Mouse (Mus musculus) thymus, postnatal 25 days (tissue): ENCODE results near the gene Rpa2.
A peak's percentile ranks its signal among the peaks of the same experiment; 100 is the strongest.
"Not testable (repeated sequence)": the region's sequence is repeated elsewhere in the genome, so short reads cannot be mapped to it uniquely, and the experiment has no call there.

Experiments used
- DNase-seq: peaks from one replicate; pipeline ENCODE4 v3.0.0; 2022

The Rpa2 gene

DNA sequence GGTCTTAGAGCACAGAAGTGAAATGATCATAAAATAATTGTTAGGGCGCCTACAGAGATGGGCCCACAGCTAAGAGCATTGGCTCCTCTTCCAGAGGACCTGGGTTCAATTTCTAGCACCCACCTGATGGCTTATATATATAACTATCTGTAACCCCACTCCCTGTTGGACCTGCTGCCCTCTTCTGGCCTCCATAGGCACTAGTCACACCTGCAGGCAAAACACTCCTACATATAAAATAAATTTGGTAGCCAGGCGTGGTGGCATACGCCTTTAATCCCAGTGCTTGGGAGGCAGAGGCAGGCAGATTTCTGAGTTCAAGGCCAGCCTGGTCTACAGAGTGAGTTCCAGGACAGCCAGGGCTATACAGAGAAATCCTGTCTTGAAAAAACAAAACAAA, 5.0 kb upstream of the Rpa2 start:
- DNase-seq: not testable (repeated sequence)

GRCm38 (mm10) chr4:132771776-132772175, 3.6 kb downstream of the Rpa2 start:
- DNase-seq: no peak

DNA sequence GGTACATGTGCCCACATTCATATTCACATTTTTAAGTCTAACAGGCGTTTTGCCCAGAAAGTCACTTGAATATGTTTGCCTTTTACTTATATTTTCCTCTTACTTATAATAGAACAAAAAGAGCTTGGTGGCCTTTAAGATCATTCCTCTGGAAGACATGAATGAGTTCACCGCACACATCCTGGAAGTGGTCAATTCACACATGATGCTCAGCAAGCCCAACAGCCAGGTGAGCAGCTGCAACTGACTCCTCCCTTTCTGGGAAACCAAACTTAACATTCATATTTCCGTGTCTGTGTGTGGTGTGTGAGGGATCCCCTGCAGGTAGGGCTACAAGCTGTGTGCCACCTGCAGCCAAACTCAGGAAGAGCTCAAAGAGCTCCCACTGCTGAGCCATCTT, 6.8 kb downstream of the Rpa2 start:
- no peak for DNase-seq

DNA sequence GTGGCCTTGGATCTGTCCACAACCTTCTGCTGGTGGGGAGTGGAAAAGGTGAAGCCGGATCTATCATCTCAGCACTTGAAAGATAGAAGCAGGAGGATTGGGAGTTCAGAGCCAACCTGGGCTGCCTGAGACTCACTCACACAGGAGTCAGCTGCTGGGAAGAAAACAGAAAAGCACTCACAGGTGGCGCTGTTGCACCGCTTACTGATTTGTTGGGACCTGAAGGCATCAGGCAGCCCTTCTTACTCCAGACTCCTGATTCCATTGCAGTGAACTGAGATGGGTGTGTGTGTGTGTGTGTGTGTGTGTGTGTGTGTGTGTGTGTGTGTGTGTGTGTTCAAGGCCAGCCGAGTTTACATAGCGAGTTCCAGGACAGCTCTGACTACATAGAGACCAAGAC, 8.6 kb downstream of the Rpa2 start:
- DNase-seq: peak; percentile 72

DNA sequence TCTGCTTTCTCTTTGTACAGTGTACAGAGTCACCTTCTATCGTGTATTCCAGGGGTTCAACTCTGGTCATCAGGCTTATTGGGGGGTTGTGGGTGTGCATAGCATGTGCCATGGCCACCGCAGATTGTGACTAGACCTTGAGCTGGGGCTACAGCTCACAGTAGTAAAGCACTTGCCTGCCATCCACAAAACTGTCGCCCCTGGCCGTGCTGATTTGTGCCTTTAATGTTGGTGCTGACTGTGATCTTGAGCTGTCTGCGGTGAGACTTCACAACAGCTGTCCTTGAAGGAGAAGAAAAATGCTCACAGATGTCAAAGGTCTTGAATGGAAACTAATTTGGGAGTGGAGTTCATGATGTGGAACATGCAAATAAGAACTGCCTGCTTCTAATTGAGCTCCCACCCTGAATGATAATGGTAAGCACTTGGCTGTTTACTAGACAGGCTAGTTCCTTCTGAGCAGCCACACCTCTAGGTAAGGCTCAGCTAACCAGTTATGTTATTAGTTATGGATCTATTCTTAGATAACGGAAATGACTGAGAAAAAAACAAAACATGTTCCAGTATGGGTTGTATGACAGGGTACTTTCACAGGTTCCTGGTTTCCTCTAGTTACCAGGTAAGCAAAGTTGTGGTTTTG, 10.6 kb downstream of the Rpa2 start:
- no peak for DNase-seq

DNA sequence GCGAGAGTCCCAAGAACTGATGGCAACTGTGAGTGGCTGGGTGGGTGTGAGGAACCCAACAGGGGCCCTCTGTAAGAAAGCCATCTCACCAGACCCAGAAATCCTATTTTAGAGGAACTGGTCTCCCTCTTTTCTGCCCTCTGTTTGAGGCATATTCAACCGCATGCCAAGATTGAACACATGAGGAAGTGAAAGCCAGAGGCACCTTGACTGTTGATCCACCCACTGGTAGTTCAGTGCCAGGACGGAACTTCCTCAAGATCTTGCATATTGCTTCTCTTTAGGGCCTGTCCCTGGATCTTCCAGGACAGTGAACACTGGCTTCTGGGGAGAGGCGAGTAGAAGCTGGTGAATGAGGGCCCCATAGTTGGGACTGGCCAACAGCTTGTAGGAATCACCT, 12.2 kb downstream of the Rpa2 start:
- no peak for DNase-seq

GRCm38 (mm10) chr4:132783732-132784131, 15.6 kb downstream of the Rpa2 start:
- no peak for DNase-seq

DNA sequence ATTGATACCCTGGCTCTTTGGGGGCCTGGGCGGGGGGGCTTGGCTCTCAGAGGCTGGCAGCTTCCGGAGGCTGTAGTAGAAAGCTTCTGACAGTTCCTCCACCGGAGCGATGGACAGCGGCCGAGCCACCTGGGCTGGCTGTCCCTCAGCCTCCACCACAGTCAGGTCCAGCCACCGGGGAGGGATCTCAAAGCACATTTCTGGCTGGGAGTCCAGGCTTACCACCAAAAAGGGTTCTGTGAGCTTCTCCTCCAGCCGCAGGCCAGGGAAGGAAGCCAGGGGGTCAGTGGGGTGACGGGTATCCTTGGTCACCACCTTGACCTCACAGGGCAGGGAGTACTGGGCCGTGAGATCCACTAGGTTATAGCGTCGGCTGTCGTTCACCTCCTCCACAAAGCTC, 17.1 kb downstream of the Rpa2 start:
- no peak for DNase-seq

DNA sequence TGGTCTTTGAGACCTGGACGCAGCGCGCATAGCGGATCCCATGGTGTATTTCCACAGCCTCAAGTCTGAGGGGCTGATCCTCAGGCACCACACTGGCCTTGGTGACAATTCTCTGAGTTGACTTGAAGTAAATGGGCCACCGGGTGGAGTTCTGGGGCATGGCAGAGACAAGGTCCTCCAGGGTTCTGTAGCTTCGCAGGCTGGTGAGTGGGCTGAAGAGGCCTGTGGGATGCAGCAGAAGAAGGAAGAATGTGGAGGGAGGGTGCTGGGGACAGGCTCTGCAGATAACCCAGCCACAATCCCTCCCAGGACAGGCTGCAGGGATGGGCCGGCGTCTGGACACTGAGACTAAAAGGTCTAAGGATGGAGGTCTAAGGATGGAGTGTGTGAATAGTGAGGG, 21.6 kb downstream of the Rpa2 start:
- no peak for DNase-seq

- not testable (repeated sequence) for DNase-seq
Observed at GRCm38 (mm10) chr4:132793322-132794004, 25.3 kb downstream of the Rpa2 start.

DNA sequence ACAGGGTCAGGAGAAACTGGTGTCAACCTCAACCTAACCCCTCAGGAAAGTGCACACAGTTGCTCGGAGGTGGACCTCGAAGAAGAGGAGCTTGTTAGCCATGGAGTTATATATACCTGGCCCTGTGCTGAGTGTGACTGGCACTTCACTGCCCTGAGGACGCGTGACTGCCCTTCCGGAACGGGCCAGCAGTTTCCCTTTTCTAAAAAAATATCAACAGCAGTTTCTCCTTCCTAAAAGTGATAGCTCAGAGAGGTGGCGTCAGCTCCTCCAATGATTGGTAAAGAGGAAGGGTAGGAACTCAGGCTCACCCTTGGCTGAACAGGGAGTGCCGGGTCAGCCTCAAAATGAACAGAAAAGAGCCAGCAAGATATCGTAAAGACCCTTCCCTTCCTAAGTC, 25.9 kb downstream of the Rpa2 start:
- DNase-seq: no peak

GRCm38 (mm10) chr4:132794760-132795159, 26.6 kb downstream of the Rpa2 start:
- no peak for DNase-seq

DNA sequence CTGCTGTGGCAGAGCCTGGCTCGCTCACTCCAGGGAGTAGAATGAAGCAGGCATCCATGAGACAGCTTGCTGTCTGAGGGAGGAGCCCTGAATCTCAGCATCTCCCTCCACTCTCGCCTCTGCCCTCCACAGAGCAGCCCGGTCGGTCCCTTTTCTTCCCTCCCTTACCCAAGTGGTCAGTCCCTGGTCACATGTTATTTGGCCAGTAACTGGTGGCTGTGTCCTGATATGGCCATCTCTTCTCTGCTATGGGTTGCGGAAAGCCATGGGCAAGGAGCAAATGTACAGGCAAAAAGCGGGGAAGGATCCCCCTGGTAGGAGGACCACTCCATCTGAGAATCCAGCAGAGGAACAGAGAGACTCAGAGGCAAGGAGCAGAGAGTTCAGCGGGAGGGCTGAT, 27.0 kb downstream of the Rpa2 start:
- DNase-seq: no peak

DNA sequence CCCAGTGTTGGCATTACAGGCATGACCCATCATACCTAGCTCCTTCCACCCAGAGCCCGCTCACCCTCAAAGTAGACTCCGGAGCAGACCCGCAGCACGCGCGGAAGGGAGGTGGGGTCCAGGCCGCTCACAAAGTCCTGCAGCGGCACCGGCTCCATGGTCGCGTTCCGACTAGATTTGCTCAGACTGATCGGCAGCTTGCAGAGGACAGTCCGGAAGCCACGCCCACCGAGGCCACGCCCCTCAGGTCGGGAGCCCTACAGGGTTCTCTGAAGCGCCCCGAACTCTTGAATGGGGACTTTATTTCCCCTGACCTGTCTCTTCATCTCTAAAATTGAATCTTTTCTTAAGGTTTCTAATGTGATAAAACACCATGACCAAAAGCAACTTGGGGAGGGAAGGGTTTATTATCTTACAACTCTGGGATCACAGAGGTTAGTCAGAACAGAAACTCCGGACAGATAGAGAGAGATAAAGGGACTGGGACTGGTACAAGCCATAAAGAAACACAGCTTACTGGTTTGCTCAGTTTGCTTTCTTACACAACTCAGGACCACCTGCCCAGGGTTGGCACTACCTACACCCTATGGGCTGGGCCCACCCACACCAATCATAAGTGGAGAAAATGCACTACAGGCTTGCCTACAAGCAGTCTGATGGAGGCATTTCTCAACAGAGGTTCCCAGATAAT, 28.2 kb downstream of the Rpa2 start, which contains the start of gene Themis2:
TSS of gene Themis2 (minus strand) at position 192 of the 691 bp plus-strand sequence.
- DNase-seq: peak; percentile 83

DNA sequence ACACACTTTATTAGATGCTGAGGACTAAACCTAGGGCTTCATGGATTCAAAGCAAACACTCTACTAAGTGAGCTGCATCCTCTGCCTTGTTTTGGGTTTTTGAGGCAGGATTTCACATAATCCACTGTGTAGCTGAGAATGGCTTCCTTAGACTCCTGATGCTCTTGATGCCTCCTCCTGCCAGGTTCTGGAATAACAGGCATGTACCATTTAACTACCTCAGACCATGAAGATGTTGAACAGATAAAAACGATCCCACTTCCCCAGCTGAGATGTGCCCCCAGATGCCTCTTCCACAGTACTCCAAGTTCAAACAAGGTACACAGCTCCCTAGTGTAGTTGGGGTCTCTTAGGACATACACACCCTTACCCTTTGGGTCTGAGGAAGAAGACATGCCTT, 29.3 kb downstream of the Rpa2 start:
- no peak for DNase-seq

GRCm38 (mm10) chr4:132798028-132798427, 29.9 kb downstream of the Rpa2 start:
- DNase-seq: no peak

DNA sequence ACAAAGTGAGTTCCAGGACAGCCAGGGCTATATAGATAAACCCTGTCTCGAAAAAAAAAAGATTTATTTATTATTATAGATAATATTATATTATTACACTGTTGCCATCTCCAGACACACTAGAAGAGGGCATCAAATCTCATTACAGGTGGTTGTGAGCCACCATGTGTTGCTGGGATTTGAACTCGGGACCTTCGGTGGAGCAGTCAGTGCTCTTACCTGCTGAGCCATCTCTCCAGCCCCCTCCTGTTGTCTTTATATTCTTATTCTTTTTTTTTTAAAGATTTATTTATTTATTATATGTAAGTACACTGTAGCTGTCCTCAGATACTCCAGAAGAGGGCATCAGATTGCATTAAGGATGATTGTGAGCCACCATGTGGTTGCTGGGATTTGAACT, 30.5 kb downstream of the Rpa2 start:
- DNase-seq: not testable (repeated sequence)

GRCm38 (mm10) chr4:132799845-132800244, 31.7 kb downstream of the Rpa2 start:
- no peak for DNase-seq

DNA sequence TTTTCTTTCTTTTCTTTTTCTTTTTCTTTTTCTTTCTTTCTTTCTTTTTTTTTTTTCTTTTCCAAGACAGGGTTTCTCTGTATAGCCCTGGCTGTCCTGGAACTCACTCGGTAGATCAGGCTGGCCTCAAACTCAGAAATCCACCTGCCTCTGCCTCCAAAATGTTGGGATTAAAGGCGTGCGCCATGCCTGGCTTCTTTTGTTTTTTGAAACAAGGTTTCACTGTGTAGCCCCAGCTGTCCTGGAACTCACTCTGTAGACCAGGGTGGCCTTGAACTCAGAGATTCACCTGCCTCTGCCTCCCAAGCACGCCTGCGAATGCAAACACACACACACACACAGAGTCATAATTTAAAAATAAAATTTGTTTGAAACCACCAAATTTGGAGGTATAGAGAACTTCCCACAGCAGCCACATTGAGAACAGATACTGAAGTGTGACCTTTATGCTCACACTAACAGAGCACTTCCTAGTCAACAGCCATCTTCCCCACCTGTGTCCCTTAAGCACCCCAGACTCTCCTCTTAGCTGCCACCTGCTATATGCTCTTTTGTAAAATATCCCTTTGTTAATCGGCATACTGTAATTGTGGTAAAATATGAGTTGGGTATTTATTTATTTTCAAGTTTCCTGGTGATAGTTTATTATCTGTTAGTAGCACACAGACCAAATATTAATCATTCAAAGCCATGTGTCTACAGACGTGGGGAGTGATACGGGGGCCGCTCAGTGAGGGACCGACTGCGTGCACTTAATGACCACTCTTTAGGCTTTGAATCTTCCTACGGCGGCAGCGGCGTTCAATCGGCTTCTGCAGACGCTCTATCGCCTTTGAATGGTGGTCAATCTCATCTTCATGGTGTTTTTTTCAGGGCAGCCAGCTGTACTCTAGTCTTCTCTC, 33.3 kb downstream of the Rpa2 start:
- no peak for DNase-seq

GRCm38 (mm10) chr4:132802171-132802637, 34.1 kb downstream of the Rpa2 start:
- peak; percentile 61 for DNase-seq

DNA sequence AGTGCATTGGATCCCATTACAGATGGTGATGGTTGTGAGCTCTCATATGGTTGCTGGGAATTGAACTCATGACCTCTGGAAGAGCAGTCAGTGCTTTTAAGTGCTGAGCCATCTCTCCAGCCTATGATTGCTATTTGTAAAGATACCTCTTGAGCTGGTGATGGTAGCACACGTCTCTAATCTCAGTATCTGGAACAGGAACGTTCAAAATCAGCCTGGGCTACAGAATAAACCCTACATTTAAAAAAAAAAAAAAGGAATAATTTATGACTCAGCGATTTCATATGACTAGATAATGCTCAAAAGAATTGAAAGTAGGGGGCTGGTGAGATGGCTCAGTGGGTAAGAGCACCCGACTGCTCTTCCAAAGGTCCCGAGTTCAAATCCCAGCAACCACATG, 35.1 kb downstream of the Rpa2 start:
- no peak for DNase-seq

DNA sequence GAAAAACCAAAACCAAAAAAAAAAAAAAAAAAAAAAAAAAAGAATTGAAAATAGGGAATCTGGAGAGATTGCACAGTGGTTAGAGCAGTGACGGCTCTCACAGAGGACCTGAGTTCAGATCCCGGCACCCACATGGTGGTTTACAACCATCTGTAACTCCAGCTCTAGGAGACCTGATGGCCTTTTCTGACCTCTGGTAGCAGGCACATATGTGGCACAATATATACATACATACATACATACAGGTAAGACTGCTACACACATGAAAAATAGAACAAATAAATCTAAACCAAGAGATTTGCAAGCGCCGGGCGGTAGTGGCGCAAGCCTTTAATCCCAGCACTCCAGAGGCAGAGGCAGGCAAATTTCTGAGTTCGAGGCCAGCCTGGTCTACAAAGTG, 35.7 kb downstream of the Rpa2 start:
- no peak for DNase-seq

- DNase-seq: peak; percentile 30
Observed at GRCm38 (mm10) chr4:132804331-132804730, 36.2 kb downstream of the Rpa2 start.
